21 mouse cellular contexts compared by ENCODE assay signal in the genomic region with DNA sequence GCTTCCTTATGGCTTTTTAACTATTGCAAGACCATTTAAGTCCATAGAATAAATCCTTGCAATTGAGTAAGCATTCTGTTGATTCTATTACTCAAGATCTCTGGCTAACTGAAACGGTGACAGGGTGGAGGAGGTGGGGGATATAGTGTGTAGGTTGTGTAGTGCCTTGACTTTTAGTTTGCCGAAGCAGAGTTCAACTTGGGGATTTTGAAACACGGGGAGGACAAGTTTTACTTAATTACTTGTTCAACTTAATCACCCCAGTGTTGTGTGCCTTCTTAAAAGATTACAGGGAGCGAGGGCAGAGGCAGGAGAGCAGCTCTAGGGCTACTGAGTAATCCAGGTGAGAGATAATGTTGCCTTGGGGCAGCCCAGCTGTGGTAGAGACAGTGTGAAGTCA.
DNase-seq lines count a peak whose midpoint lies in the region; ATAC-seq lines count a peak whose summit lies in the region.
"Had no signal": no experiment of that assay in that cellular context is flagged by ENCODE, and none has a peak within 500 bp of the region (broad histone marks: within the 10 kb centered on the region; RNA-seq: fewer than 3 reads in every experiment).

No protein-coding gene starts in this region.

- 64% methylated on average over 4 of the region's 4 CpGs for WGBS in heart, embryonic 16.5 days

- H3K4me3 ChIP-seq in heart, embryonic 16.5 days (ENCODE audit: low read length) = no peak overlapping the region
- H3K4me3 ChIP-seq: embryonic facial prominence, embryonic 13.5 days; embryonic facial prominence, embryonic 15.5 days; forebrain, embryonic 10.5 days; forebrain, embryonic 12.5 days had no signal

- ATAC-seq in heart, embryonic 16.5 days (replicated peaks; ENCODE audit: extremely low read depth, insufficient read depth, low FRiP score) = peak; percentile 37; the same call in 1 of the 2 replicates
- ATAC-seq in granulocyte monocyte progenitor cell, adult 5-6 weeks (replicated peaks; ENCODE audit: poor library complexity, severe bottlenecking) = no peak
- ATAC-seq: forebrain, embryonic 14.5 days; forebrain, embryonic 16.5 days had no signal

- no peak overlapping the region for H3K4me2 ChIP-seq in heart, embryonic 16.5 days (ENCODE audit: low read depth, low read length)
- H3K4me2 ChIP-seq: embryonic facial prominence, embryonic 13.5 days; embryonic facial prominence, embryonic 15.5 days; forebrain, embryonic 12.5 days had no signal

- H3K9me3 ChIP-seq in heart, embryonic 16.5 days (replicated peaks; ENCODE audit: control insufficient read depth, low read length) = no peaks in the 10 kb centered on the region; the same call in 1 of the 2 replicates
- H3K9me3 ChIP-seq: embryonic facial prominence, embryonic 13.5 days; embryonic facial prominence, embryonic 15.5 days; forebrain, embryonic 10.5 days; forebrain, embryonic 12.5 days had no signal

- no peak overlapping the region for H3K9ac ChIP-seq in heart, embryonic 16.5 days (ENCODE audit: low read length)
- H3K9ac ChIP-seq: embryonic facial prominence, embryonic 13.5 days; embryonic facial prominence, embryonic 15.5 days; forebrain, embryonic 12.5 days had no signal

- H3K27me3 ChIP-seq in heart, embryonic 16.5 days (ENCODE audit: control insufficient read depth, insufficient read depth, low read length) = no peaks in the 10 kb centered on the region
- H3K27me3 ChIP-seq: embryonic facial prominence, embryonic 13.5 days; embryonic facial prominence, embryonic 15.5 days; forebrain, embryonic 12.5 days had no signal

- no peaks in the 10 kb centered on the region for H3K36me3 ChIP-seq in heart, embryonic 16.5 days (ENCODE audit: control insufficient read depth, insufficient read depth)
- H3K36me3 ChIP-seq: embryonic facial prominence, embryonic 13.5 days; embryonic facial prominence, embryonic 15.5 days; forebrain, embryonic 10.5 days; forebrain, embryonic 12.5 days had no signal

- H3K27ac ChIP-seq in heart, embryonic 16.5 days (ENCODE audit: low read length) = no peak overlapping the region
- H3K27ac ChIP-seq: embryonic facial prominence, embryonic 13.5 days; embryonic facial prominence, embryonic 15.5 days; forebrain, embryonic 10.5 days; forebrain, embryonic 12.5 days had no signal

- DNase-seq in heart, adult 8-10 months (ENCODE audit: low spot score) = no peak
- DNase-seq in fat pad, adult 2 months (ENCODE audit: extremely low read depth, low read depth, low spot score) = peak; percentile 95
- peak; percentile 95 for DNase-seq in gonadal fat pad, adult 2 months (ENCODE audit: low read depth)
- DNase-seq: adrenal gland, adult 2 months; adrenal gland, postnatal 10 days; adrenal gland, postnatal 25 days; cerebellum, adult 11 months; cerebellum, adult 18-20 months; cerebellum, adult 8-10 months; cerebellum, adult 9-11 months; cerebellum, postnatal 14 days; cerebellum, postnatal 36 days; embryo, embryonic 11 days had no signal

- no peaks in the 10 kb centered on the region for H3K4me1 ChIP-seq in heart, embryonic 16.5 days (ENCODE audit: control insufficient read depth, insufficient read depth, low read length)
- H3K4me1 ChIP-seq: embryonic facial prominence, embryonic 13.5 days; embryonic facial prominence, embryonic 15.5 days; forebrain, embryonic 10.5 days; forebrain, embryonic 12.5 days had no signal
